Mouse (Mus musculus) heart, embryonic 14.5 days (tissue): ENCODE measurements around the gene Eif4a1. TPM values are rescaled to one million over a fixed set of nuclear protein-coding genes. Genes with fewer than 3 reads are reported as not detected.

Experiments
- microRNA counts: library from miRNA; unstranded; fragments of <30 nt; microRNA quantifications from one replicate; lab custom pipeline; 2016
- microRNA-seq: library from miRNA; unstranded; fragments of <30 nt; microRNA quantifications from one replicate; pipeline ENCODE4, GENCODE M21; 2016
- polyA plus RNA-seq: library from polyadenylated mRNA; unstranded; fragments of >200 nt; fragmentation: Nextera tagmentation; extraction: Ambion mirVana; gene quantifications from 2 replicates; pipeline ENCODE4 v1.2.1, GENCODE M21; 2014

The Eif4a1 gene
- polyA plus RNA-seq, 1 experiment from 2014 or later = 403 TPM

MicroRNAs encoded within 50 kb of the gene (microRNA counts, 519-probe panel; counts per million panel counts)
- microRNA mmu-miR-1934 (lab: Ali Mortazavi, UCI) (322 counts per million, percentile 70 among the panel's probes with 10 or more counts), microRNA mmu-miR-467f (lab: Ali Mortazavi, UCI) (5,576 counts per million, percentile 85 among the panel's probes with 10 or more counts)

Small RNA genes within 50 kb of the gene (microRNA-seq; reads per million reads assigned to microRNA genes)
- gene Mir1934 (5.0 reads per million, percentile 14 among the genes with 10 or more reads in this experiment), gene Mir467f (not detected)

Other genes starting within 250 kb of the Eif4a1 start
- 0.13 and 0.36 TPM in 2 replicates for gene Dnah2, start 123.3 kb downstream of the Eif4a1 start, polyA plus RNA-seq
- 14.2 and 20.4 TPM in 2 replicates for gene Efnb3, start 112.2 kb downstream of the Eif4a1 start, polyA plus RNA-seq
- gene Wrap53, start 92.2 kb downstream of the Eif4a1 start, polyA plus RNA-seq = 11.1 and 14.3 TPM in 2 replicates
- gene Trp53, start 92.1 kb downstream of the Eif4a1 start, polyA plus RNA-seq = 71.2 and 71.9 TPM in 2 replicates
- gene Atp1b2, start 66.5 kb downstream of the Eif4a1 start, polyA plus RNA-seq = 31.5 and 33.8 TPM in 2 replicates
- gene Shbg, start 54.5 kb downstream of the Eif4a1 start, polyA plus RNA-seq = not detected in 2 replicates
- gene Sat2, start 50.4 kb downstream of the Eif4a1 start, polyA plus RNA-seq = 16.2 and 17.9 TPM in 2 replicates
- gene Fxr2, start 39.4 kb downstream of the Eif4a1 start, polyA plus RNA-seq = 24.2 and 25.8 TPM in 2 replicates
- gene Sox15, start 17.1 kb downstream of the Eif4a1 start, polyA plus RNA-seq = not detected in 2 replicates
- 14.9 and 29.1 TPM in 2 replicates for gene Mpdu1, start 9.8 kb downstream of the Eif4a1 start, polyA plus RNA-seq
- gene Cd68, start 6.3 kb downstream of the Eif4a1 start, polyA plus RNA-seq = 12.1 and 14.4 TPM in 2 replicates
- gene Senp3, start 9.7 kb upstream of the Eif4a1 start, polyA plus RNA-seq = 43.2 and 59.4 TPM in 2 replicates
- gene Tnfsf13, start 13.4 kb upstream of the Eif4a1 start, polyA plus RNA-seq = 0.24 and 0.63 TPM in 2 replicates
- gene Tnfsf12, start 23.4 kb upstream of the Eif4a1 start, polyA plus RNA-seq = 7.7 and 10.3 TPM in 2 replicates
- gene Tnfsfm13, start 23.7 kb upstream of the Eif4a1 start, polyA plus RNA-seq = 2.5 and 6.8 TPM in 2 replicates
- gene Polr2a, start 86.2 kb upstream of the Eif4a1 start, polyA plus RNA-seq = 19.9 and 20.1 TPM in 2 replicates
- 0.13 TPM in 1 of 2 replicates, not detected in the other for gene Slc35g3, start 89.5 kb upstream of the Eif4a1 start, polyA plus RNA-seq
- 3.7 TPM in 2 replicates for gene Zbtb4, start 93.5 kb upstream of the Eif4a1 start, polyA plus RNA-seq
- gene Chrnb1, start 123.5 kb upstream of the Eif4a1 start, polyA plus RNA-seq = 5.5 and 5.8 TPM in 2 replicates
- 2.0 and 2.1 TPM in 2 replicates for gene Fgf11, start 129.4 kb upstream of the Eif4a1 start, polyA plus RNA-seq
- gene Tmem102, start 133.2 kb upstream of the Eif4a1 start, polyA plus RNA-seq = 1.7 and 1.8 TPM in 2 replicates
- gene Gm39566, start 142.9 kb upstream of the Eif4a1 start, polyA plus RNA-seq = not detected in 2 replicates
- gene Spem2, start 146.0 kb upstream of the Eif4a1 start, polyA plus RNA-seq = not detected in 2 replicates
- not detected in 2 replicates for gene Spem1, start 149.8 kb upstream of the Eif4a1 start, polyA plus RNA-seq
- gene Nlgn2, start 165.4 kb upstream of the Eif4a1 start, polyA plus RNA-seq = 2.4 and 2.6 TPM in 2 replicates
- gene Tmem256, start 166.1 kb upstream of the Eif4a1 start, polyA plus RNA-seq = 340 and 379 TPM in 2 replicates
- 66.5 and 75.8 TPM in 2 replicates for gene Plscr3, start 174.0 kb upstream of the Eif4a1 start, polyA plus RNA-seq
- 0.15 TPM in 1 of 2 replicates, not detected in the other for gene Tnk1, start 186.3 kb upstream of the Eif4a1 start, polyA plus RNA-seq
- not detected in 2 replicates for gene Tmem95, start 205.6 kb upstream of the Eif4a1 start, polyA plus RNA-seq
- gene Kctd11, start 209.0 kb upstream of the Eif4a1 start, polyA plus RNA-seq = 2.6 and 2.8 TPM in 2 replicates
- gene Acap1, start 223.1 kb upstream of the Eif4a1 start, polyA plus RNA-seq = 3.6 and 3.8 TPM in 2 replicates
- gene 2810408A11Rik, start 228.6 kb upstream of the Eif4a1 start, polyA plus RNA-seq = 4.5 and 5.1 TPM in 2 replicates
- 7.5 and 11.1 TPM in 2 replicates for gene Neurl4, start 228.6 kb upstream of the Eif4a1 start, polyA plus RNA-seq
- 45.2 and 46.8 TPM in 2 replicates for gene Gps2, start 241.5 kb upstream of the Eif4a1 start, polyA plus RNA-seq
- gene Eif5a, start 249.5 kb upstream of the Eif4a1 start, polyA plus RNA-seq = 1,047 and 1,081 TPM in 2 replicates